ENCODE assay signal across 8 mouse cellular contexts in the genomic region with DNA sequence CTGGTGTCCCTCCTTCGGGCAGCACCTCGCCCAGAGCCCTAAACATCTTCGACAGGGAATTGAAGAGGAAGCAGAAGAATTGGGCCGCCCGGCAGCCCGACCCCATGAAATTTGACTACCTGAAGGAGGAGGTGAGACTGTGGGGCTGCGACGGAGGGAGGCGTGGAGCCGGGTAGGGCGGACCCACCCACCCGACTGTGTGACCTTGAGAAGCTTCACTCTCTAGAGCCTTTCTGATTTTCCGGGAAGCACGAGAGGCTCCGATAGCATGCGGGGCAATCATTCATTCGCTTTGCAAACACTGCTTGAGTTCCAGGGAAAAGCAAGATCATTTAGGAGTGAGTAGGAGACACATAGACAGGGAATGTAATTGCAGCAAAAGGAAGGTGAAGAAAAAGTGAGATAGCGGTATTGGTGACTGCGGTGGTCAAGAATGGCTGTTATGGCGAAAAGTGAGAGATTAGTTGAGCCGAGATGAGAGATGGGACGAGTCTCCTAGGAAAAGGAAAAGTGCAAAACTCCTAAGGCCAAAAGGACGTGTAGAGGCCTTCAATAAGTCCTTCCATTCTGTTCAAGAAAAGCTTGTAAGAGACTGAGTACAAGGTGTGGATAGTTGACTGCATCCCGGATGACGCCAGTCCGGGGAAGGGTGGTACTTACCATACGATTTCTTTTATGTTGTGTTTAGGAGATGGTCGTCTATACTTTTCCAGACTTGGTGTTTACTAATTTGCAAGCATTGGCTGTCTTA. TPM values are rescaled to one million over a fixed set of nuclear protein-coding genes. Genes with fewer than 3 reads are reported as not detected.
DNase-seq lines count a peak whose midpoint lies in the region; ATAC-seq and TF ChIP-seq lines count a peak whose summit lies in the region.
"Had no signal": no experiment of that assay in that cellular context is flagged by ENCODE, and none has a peak within 500 bp of the region (broad histone marks: within the 10 kb centered on the region; RNA-seq: fewer than 3 reads in every experiment).

No protein-coding gene starts in this region.

- H3K4me3 ChIP-seq in lung, adult 2 months (replicated peaks; ENCODE audit: extremely low read depth, low read depth, low read length): peak overlapping the region; percentile 89
- peak overlapping the region; percentile 96 for H3K4me3 ChIP-seq in bone marrow macrophage, adult 2 months (ENCODE audit: insufficient read depth, low read length)
- peak overlapping the region; percentile 95 for H3K4me3 ChIP-seq in forebrain, embryonic 15.5 days
- H3K4me3 ChIP-seq in liver, embryonic 12.5 days: peak overlapping the region; percentile 83
- H3K4me3 ChIP-seq in stomach, embryonic 14.5 days (ENCODE audit: low read depth, low read length): peak overlapping the region; percentile 79

- no peaks in the 10 kb centered on the region for H3K27me3 ChIP-seq in forebrain, embryonic 15.5 days
- no peaks in the 10 kb centered on the region for H3K27me3 ChIP-seq in liver, embryonic 12.5 days (replicated peaks)
- no peaks in the 10 kb centered on the region for H3K27me3 ChIP-seq in stomach, embryonic 14.5 days (ENCODE audit: control insufficient read depth, insufficient read depth, low read length)

- H3K4me1 ChIP-seq in lung, adult 2 months (ENCODE audit: control insufficient read depth, insufficient read depth, low read length): 0 out of 2 replicates have a peak, but pooled peaks cover 5% of the 10 kb centered on the region
- H3K4me1 ChIP-seq in bone marrow macrophage, adult 2 months (ENCODE audit: control insufficient read depth, insufficient read depth, low read length): peaks cover 11% of the 10 kb centered on the region
- peaks cover 21% of the 10 kb centered on the region for H3K4me1 ChIP-seq in forebrain, embryonic 15.5 days
- H3K4me1 ChIP-seq in liver, embryonic 12.5 days: peaks cover 25% of the 10 kb centered on the region
- H3K4me1 ChIP-seq in stomach, embryonic 14.5 days (ENCODE audit: control insufficient read depth, insufficient read depth, low read length): peaks cover 9% of the 10 kb centered on the region

- H3K36me3 ChIP-seq in forebrain, embryonic 15.5 days: peaks cover 21% of the 10 kb centered on the region; the same call in 1 of the 2 replicates
- H3K36me3 ChIP-seq in liver, embryonic 12.5 days: peaks cover 14% of the 10 kb centered on the region
- H3K36me3 ChIP-seq in stomach, embryonic 14.5 days (ENCODE audit: control insufficient read depth, insufficient read depth, low read length): peaks cover 14% of the 10 kb centered on the region; the same call in 1 of the 2 replicates

- ATAC-seq in forebrain, embryonic 15.5 days (replicated peaks): peak; percentile 87
- peak; percentile 81 for ATAC-seq in liver, embryonic 12.5 days
- peak; percentile 90 for ATAC-seq in stomach, embryonic 14.5 days (ENCODE audit: insufficient number of reproducible peaks, insufficient read depth, low FRiP score, low read depth)

- 4% methylated on average over 28 of the region's 28 CpGs for WGBS in lung, adult 2 months
- 5% methylated on average over 28 of the region's 28 CpGs for WGBS in forebrain, embryonic 15.5 days
- 5% methylated on average over 28 of the region's 28 CpGs for WGBS in liver, embryonic 12.5 days (ENCODE audit: insufficient replicate concordance)
- 7% methylated on average over 28 of the region's 28 CpGs for WGBS in stomach, embryonic 14.5 days

- intact Hi-C loops in left cerebral cortex, postnatal 36 days (cut with DNase I): loop anchor here (2.0 to 10.0 kb wide), 2 partner anchors 224 to 256 kb away; a partner anchor contains a TSS

- no peak for TF ChIP-seq CTCF in lung, adult 2 months (IDR thresholded peaks at IDR 0.05; ENCODE audit: insufficient read depth, low read length)
- TF ChIP-seq CTCF in bone marrow macrophage, adult 2 months (IDR thresholded peaks at IDR 0.05; ENCODE audit: low read depth, low read length): no peak

- H3K9ac ChIP-seq in forebrain, embryonic 15.5 days (replicated peaks): peak overlapping the region; percentile 92
- H3K9ac ChIP-seq in liver, embryonic 12.5 days: peak overlapping the region; percentile 85
- H3K9ac ChIP-seq in stomach, embryonic 14.5 days (replicated peaks; ENCODE audit: low read depth, low read length): peak overlapping the region; percentile 84

- H3K27ac ChIP-seq in bone marrow macrophage, adult 2 months (ENCODE audit: insufficient read depth, low read depth, low read length): peak overlapping the region; percentile 22; the same call in 1 of the 2 replicates
- peak overlapping the region; percentile 72 for H3K27ac ChIP-seq in forebrain, embryonic 15.5 days (replicated peaks)
- peak overlapping the region; percentile 86 for H3K27ac ChIP-seq in liver, embryonic 12.5 days
- peak overlapping the region; percentile 78 for H3K27ac ChIP-seq in stomach, embryonic 14.5 days (ENCODE audit: low read length)

- TF ChIP-seq POLR2A in lung, adult 2 months (IDR thresholded peaks at IDR 0.05; ENCODE audit: borderline replicate concordance, extremely low read depth, low read depth, low read length): no peak
- no peak for TF ChIP-seq POLR2A in bone marrow macrophage, adult 2 months (IDR thresholded peaks at IDR 0.05; ENCODE audit: borderline replicate concordance, low read depth, low read length)

- H3K9me3 ChIP-seq in forebrain, embryonic 15.5 days: no peaks in the 10 kb centered on the region
- H3K9me3 ChIP-seq in liver, embryonic 12.5 days (replicated peaks): no peaks in the 10 kb centered on the region
- no peaks in the 10 kb centered on the region for H3K9me3 ChIP-seq in stomach, embryonic 14.5 days (ENCODE audit: control insufficient read depth, low read depth, low read length)

- H3K4me2 ChIP-seq in forebrain, embryonic 15.5 days (replicated peaks): peak overlapping the region; percentile 71
- H3K4me2 ChIP-seq in liver, embryonic 12.5 days: peak overlapping the region; percentile 90
- peak overlapping the region; percentile 60 for H3K4me2 ChIP-seq in stomach, embryonic 14.5 days (replicated peaks; ENCODE audit: low read depth, low read length)

- DNase-seq in lung, adult 2 months: no peak
- DNase-seq in lung, postnatal 25 days (ENCODE audit: low spot score): no peak
- no peak for DNase-seq in left cerebral cortex, postnatal 36 days (ENCODE audit: low spot score in 2 of 2)

RNA-seq across cellular contexts. Expression of a gene that starts 0.5 kb away (rescaled TPM):
- polyA plus RNA-seq in lung, adult 2 months (2012; rRNA removed): 2.9 and 3.2 TPM in 2 replicates
- polyA plus RNA-seq in bone marrow macrophage, adult 2 months (2012; ENCODE audit: insufficient read depth, insufficient read length, missing spikeins): 7.4 and 10.4 TPM in 2 replicates
- 45.4 and 46.9 TPM in 2 replicates for polyA plus RNA-seq in forebrain, embryonic 15.5 days (2015; fragmentation: Nextera tagmentation; extraction: Ambion mirVana)
- polyA plus RNA-seq in liver, embryonic 12.5 days (2016; fragmentation: Nextera tagmentation; extraction: Ambion mirVana): 11.0 and 12.7 TPM in 2 replicates
- 23.1 and 25.3 TPM in 2 replicates for polyA plus RNA-seq in stomach, embryonic 14.5 days (2014; fragmentation: Nextera tagmentation; extraction: Ambion mirVana)
- total RNA-seq in left cerebral cortex, postnatal 36 days (2021): 10 to 100 TPM; 44.9 to 50.0 TPM

RNA-seq across cellular contexts. Expression of a gene that starts 0.6 kb away (rescaled TPM):
- 0.50 and 1.6 TPM in 2 replicates for polyA plus RNA-seq in lung, adult 2 months (2012; rRNA removed)
- 16.7 and 17.3 TPM in 2 replicates for polyA plus RNA-seq in bone marrow macrophage, adult 2 months (2012; ENCODE audit: insufficient read depth, insufficient read length, missing spikeins)
- 20.3 TPM in 2 replicates for polyA plus RNA-seq in forebrain, embryonic 15.5 days (2015; fragmentation: Nextera tagmentation; extraction: Ambion mirVana)
- polyA plus RNA-seq in liver, embryonic 12.5 days (2016; fragmentation: Nextera tagmentation; extraction: Ambion mirVana): 20.5 and 21.3 TPM in 2 replicates
- polyA plus RNA-seq in stomach, embryonic 14.5 days (2014; fragmentation: Nextera tagmentation; extraction: Ambion mirVana): 27.3 and 31.4 TPM in 2 replicates
- total RNA-seq in left cerebral cortex, postnatal 36 days (2021): 10 to 100 TPM; 16.0 to 23.9 TPM

RNA-seq across cellular contexts. Expression of a gene that starts 19.1 kb away (rescaled TPM):
- polyA plus RNA-seq in lung, adult 2 months (2012; rRNA removed): not detected in 2 replicates
- not detected in 2 replicates for polyA plus RNA-seq in bone marrow macrophage, adult 2 months (2012; ENCODE audit: insufficient read depth, insufficient read length, missing spikeins)
- polyA plus RNA-seq in forebrain, embryonic 15.5 days (2015; fragmentation: Nextera tagmentation; extraction: Ambion mirVana): not detected in 2 replicates
- not detected in 2 replicates for polyA plus RNA-seq in liver, embryonic 12.5 days (2016; fragmentation: Nextera tagmentation; extraction: Ambion mirVana)
- polyA plus RNA-seq in stomach, embryonic 14.5 days (2014; fragmentation: Nextera tagmentation; extraction: Ambion mirVana): not detected in 2 replicates
- total RNA-seq in left cerebral cortex, postnatal 36 days (2021): not detected
- polyA plus RNA-seq: frontal cortex, adult 2 months had no signal

Comparison
In these comparisons a context has a peak if more than half of its experiments do, and no peak if none do; other contexts are left out.
1. H3K27ac ChIP-seq: peak in every context shown above with its lines; median percentile 86 in liver, embryonic 12.5 days; 78 in stomach, embryonic 14.5 days; 72 in forebrain, embryonic 15.5 days; 22 in bone marrow macrophage, adult 2 months.